Mouse (Mus musculus) liver, postnatal 0 days (tissue): ENCODE measurements around the gene Zpr1. TPM values are rescaled to one million over a fixed set of nuclear protein-coding genes. Genes with fewer than 3 reads are reported as not detected.

ENCODE experiments used
- ATAC-seq: fragments of 200-750 bp; cut with Nextera tagmentation; 2 replicates; pipeline ENCODE4 v1.8.0; 2017; ENCODE audit warnings: mild to moderate bottlenecking, moderate library complexity
- DNase-seq: peaks from one replicate; pipeline ENCODE4 v3.0.0-alpha.2; 2016
- H3K27ac ChIP-seq: fragments of 300-500 bp; sonication (generic); 2 replicates; pipeline ENCODE4 v1.5.1; 2014; ENCODE audit warnings: antibody characterized with exemption, moderate library complexity, mild to moderate bottlenecking, low read depth
- H3K27me3 ChIP-seq: fragments of 300-500 bp; sonication (generic); 2 replicates; pipeline ENCODE4 v1.6.1; 2014; ENCODE audit warnings: low read length, control low read depth, mixed read lengths; ENCODE audit not compliant: insufficient read depth
- H3K36me3 ChIP-seq: fragments of 300-500 bp; sonication (generic); replicated peaks from 2 replicates; pipeline ENCODE4 v1.6.1; 2014; ENCODE audit warnings: mild to moderate bottlenecking, control low read depth, low read length, moderate library complexity, mixed read lengths; ENCODE audit not compliant: insufficient read depth
- H3K4me1 ChIP-seq: fragments of 300-500 bp; sonication (generic); 2 replicates; pipeline ENCODE4 v1.6.1; 2014; ENCODE audit warnings: antibody characterized with exemption, mild to moderate bottlenecking, control low read depth; ENCODE audit not compliant: insufficient read depth
- H3K4me2 ChIP-seq: fragments of 300-500 bp; sonication (generic); 2 replicates; pipeline ENCODE4 v1.6.1; 2014; ENCODE audit warnings: low read depth, mild to moderate bottlenecking, low read length, moderate library complexity, mixed read lengths
- H3K4me3 ChIP-seq: fragments of 300-500 bp; sonication (generic); 2 replicates; pipeline ENCODE4 v1.5.1; 2014; ENCODE audit warnings: low read depth, low read length
- H3K9ac ChIP-seq: fragments of 300-500 bp; sonication (generic); replicated peaks from 2 replicates; pipeline ENCODE4 v1.6.1; 2014; ENCODE audit warnings: mild to moderate bottlenecking, moderate library complexity
- H3K9me3 ChIP-seq: fragments of 300-500 bp; sonication (generic); 2 replicates; pipeline ENCODE4 v1.6.1; 2016; ENCODE audit warnings: mild to moderate bottlenecking, control low read depth, low read length, mixed read lengths
- CTCF ChIP-seq: sonication (generic); IDR thresholded peaks from 2 replicates; pipeline ENCODE4 v1.5.1; 2016; ENCODE audit warnings: antibody characterized with exemption, low read depth
- EP300 ChIP-seq: IDR thresholded peaks from 2 replicates; pipeline ENCODE4 v1.6.1; 2016; ENCODE audit warnings: antibody characterized with exemption, low read depth, mild to moderate bottlenecking
- WGBS: fragments of 180-500 bp; shearing (Covaris S2); extraction: QIAGEN DNeasy Blood & Tissue Kit; methylation state at CpG from one replicate; pipeline ENCODE4 v1.1.7; 2014; ENCODE audit not compliant: insufficient replicate concordance; 5-methylcytosine and 5-hydroxymethylcytosine counted together
- polyA plus RNA-seq: library from polyadenylated mRNA; unstranded; fragments of >200 nt; fragmentation: Nextera tagmentation; extraction: Ambion mirVana; gene quantifications from 2 replicates; pipeline ENCODE4 v1.2.1, GENCODE M21; 2015

Gene Zpr1
- polyA plus RNA-seq, 1 experiment from 2014 or later: 21.8 TPM

DNA sequence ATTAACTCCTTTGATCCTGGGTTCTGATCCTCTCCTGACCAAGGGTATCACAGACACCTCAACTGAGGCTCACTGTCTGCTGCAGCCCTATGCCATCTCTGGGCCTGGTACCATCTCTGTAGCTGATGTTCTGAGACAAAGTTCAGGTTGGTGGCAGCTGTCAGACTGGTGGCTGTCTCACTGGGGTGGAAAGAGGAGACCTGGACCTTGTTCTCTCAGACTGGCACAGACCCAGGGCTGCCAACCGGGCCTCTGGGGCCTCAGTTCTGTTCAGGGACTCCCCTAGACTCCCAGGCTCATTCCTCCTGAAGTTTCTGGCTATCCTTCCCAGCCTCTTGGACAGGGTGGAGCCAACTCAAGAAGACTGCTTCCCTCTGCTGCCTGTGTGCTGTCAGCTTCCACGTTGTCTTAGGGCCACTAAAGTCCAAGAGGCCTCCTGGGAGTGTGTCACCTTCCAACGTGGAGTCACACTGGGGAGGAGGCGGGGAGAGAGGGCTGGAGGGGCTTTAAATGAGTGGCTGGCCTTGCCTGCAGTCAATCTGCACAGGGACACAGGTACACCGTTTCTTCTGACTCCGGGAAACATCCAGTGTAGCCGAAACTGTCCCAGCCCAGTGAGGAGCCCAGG, 32.2 kb upstream of the Zpr1 start, which contains the start of gene Apoa4:
TSS of gene Apoa4 (plus strand) at position 171 of the 628 bp plus-strand sequence.
- ATAC-seq (no peak), DNase-seq (peak; percentile 17)
- no peaks in the 10 kb centered on the region for H3K9me3 ChIP-seq
- H3K9ac ChIP-seq: no peak within 1 kb of the TSS; the same call in 1 of the 2 replicates
- peaks cover 10% of the 10 kb centered on the region for H3K4me1 ChIP-seq
- no peak within 1 kb of the TSS for H3K4me3 ChIP-seq
- H3K27ac ChIP-seq: no peak within 1 kb of the TSS
- H3K36me3 ChIP-seq: no peaks in the 10 kb centered on the region
- no peak within 1 kb of the TSS for H3K4me2 ChIP-seq
- H3K27me3 ChIP-seq: no peaks in the 10 kb centered on the region
- WGBS: 59% methylated on average over 7 of the region's 7 CpGs
- TF ChIP-seq CTCF (no peak), EP300 (no peak)

DNA sequence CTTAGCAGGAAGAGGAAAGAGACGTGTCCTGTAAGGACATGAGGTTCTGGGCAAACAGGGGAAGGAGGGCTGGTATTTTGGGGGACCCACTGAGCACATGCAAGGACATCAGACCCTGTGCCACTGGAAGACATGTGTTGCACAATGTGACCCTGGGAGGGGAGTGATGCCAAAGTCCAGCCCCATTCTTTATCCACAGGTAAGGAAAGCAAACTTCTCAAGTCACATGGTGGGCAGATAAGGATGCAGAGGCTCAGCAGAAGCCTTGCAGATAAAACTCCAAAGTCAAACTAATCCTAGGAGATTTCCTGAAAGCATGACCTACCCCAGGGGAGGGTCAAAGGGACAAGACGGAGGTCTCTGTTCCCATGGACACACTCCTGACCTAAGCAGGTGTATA, 31.0 kb upstream of the Zpr1 start:
- no peaks in the 10 kb centered on the region for H3K36me3 ChIP-seq
- no peaks in the 10 kb centered on the region for H3K9me3 ChIP-seq
- H3K9ac ChIP-seq: no peak overlapping the region
- DNase-seq (no peak), ATAC-seq (no peak)
- no peak overlapping the region for H3K27ac ChIP-seq
- 57% methylated on average over 2 of the region's 2 CpGs for WGBS
- no peaks in the 10 kb centered on the region for H3K27me3 ChIP-seq
- H3K4me2 ChIP-seq: no peak overlapping the region
- peaks cover 8% of the 10 kb centered on the region for H3K4me1 ChIP-seq
- H3K4me3 ChIP-seq: no peak overlapping the region
- TF ChIP-seq CTCF (no peak), EP300 (no peak)

DNA sequence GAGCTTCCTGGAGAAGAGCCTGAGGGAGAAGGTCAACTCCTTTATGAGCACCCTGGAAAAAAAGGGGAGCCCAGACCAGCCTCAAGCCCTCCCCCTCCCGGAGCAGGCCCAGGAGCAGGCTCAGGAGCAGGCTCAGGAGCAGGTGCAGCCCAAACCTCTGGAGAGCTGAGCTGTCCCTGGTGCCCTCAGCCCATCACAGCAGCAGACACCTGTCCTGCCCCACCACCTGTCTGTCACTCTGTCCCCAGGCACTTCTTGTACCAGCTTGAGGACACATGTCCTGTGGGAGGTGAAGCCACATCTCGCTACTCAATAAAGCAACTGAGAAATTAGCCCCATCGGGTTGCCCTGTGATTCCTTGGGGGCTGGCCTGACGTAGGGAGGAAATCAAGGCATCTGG, 29.7 kb upstream of the Zpr1 start:
- no peak overlapping the region for H3K9ac ChIP-seq

DNA sequence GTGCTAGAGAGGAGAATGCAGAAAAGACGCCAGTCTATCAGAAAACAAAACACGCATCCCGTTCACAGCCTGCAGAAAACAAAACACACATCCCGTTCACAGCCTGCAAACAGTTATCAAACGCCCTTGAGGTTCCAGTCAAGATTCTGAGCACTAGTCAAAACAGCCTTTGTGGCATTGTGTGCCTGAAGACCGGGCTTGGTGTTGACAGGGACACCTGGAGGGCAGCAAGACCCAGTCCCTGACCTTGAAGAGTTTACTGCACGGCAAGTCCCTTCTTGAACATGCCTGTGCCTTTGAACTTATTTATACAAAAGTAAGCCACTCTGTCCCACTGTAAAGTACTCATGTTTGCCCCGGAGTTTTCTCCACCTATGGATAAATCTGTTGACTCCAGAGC, 29.3 kb upstream of the Zpr1 start:
- DNase-seq: no peak

More for the DNA sequence above, 29.7 kb upstream of the Zpr1 start:
- Histone ChIP-seq H3K27ac (no peak overlapping the region), H3K36me3 (no peaks in the 10 kb centered on the region), H3K27me3 (no peaks in the 10 kb centered on the region), H3K4me2 (no peak overlapping the region), H3K9me3 (no peaks in the 10 kb centered on the region), H3K4me1 (peaks cover 7% of the 10 kb centered on the region), H3K4me3 (no peak overlapping the region)
- TF ChIP-seq CTCF: no peak
- 72% methylated on average over 4 of the region's 4 CpGs for WGBS
- no peak for ATAC-seq
- DNase-seq: peak; percentile 13

DNA sequence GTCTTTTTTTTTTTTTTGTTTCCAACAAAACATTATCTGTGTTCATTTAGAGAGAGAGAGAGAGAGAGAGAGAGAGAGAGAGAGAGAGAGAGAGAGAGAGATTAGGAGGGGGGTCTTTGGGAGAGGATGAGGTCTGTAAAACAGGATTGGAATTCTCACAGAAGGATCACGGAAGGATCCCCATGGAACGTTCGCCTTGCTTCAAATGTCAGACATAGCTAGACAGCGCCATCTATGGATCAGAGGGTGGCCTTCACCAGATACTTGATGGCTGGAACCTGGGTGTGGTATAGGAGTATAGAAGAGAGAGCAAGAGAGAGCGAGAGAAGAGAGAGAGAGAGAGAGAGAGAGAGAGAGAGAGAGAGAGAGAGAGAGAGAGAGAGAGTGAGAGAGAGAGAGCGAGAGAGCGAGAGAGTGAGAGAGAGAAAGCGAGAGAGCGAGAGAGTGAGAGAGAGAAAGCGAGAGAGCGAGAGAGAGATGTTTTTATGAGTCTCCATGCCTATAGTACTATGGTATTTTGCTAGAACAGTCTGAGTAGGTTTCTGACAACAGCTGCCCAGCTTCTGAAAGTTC, 26.0 kb upstream of the Zpr1 start:
- WGBS: 24% methylated on average over 11 of the region's 11 CpGs
- ATAC-seq (peak; percentile 75), DNase-seq (peak; percentile 73)
- TF ChIP-seq EP300 (no peak), CTCF (peak; percentile 90)
- no peak overlapping the region for H3K4me3 ChIP-seq
- no peaks in the 10 kb centered on the region; the same call in 1 of the 2 replicates for H3K4me1 ChIP-seq
- H3K4me2 ChIP-seq: no peak overlapping the region
- H3K36me3 ChIP-seq: no peaks in the 10 kb centered on the region
- H3K27me3 ChIP-seq: no peaks in the 10 kb centered on the region
- no peak overlapping the region for H3K27ac ChIP-seq
- H3K9ac ChIP-seq: no peak overlapping the region
- no peaks in the 10 kb centered on the region for H3K9me3 ChIP-seq

More for the DNA sequence above, 29.3 kb upstream of the Zpr1 start:
- TF ChIP-seq CTCF (no peak), EP300 (no peak)
- Histone ChIP-seq H3K4me1 (peaks cover 7% of the 10 kb centered on the region), H3K4me2 (no peak overlapping the region), H3K27ac (no peak overlapping the region), H3K27me3 (no peaks in the 10 kb centered on the region), H3K4me3 (no peak overlapping the region), H3K9me3 (no peaks in the 10 kb centered on the region), H3K36me3 (no peaks in the 10 kb centered on the region), H3K9ac (no peak overlapping the region)
- WGBS: 60% methylated on average over 8 of the region's 8 CpGs
- ATAC-seq: no peak

DNA sequence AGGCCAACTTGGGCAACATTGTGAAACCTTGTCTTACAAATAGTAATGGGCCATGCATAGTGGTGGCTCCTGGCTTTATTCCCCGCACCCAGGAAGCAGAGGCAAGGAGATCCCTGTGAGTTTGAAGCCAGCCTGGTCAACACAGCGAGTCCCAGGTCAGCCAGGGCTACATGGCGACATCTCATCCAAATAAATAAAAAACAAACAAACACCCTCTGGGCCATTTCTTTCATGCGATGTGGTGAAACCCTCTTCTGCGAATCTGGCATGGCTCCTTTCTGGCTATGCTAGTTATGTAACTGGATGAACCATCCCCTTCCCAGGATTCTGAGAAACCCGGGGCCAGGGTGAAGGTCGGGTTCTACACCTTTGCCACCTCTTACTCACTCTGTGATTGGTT, 16.7 kb upstream of the Zpr1 start:
- WGBS: 66% methylated on average over 7 of the region's 7 CpGs
- no peaks in the 10 kb centered on the region for H3K27me3 ChIP-seq
- no peak overlapping the region for H3K4me2 ChIP-seq
- H3K9me3 ChIP-seq: no peaks in the 10 kb centered on the region
- no peak overlapping the region for H3K9ac ChIP-seq
- peaks cover 19% of the 10 kb centered on the region for H3K4me1 ChIP-seq
- ATAC-seq: peak; percentile 83
- no peaks in the 10 kb centered on the region for H3K36me3 ChIP-seq
- no peak overlapping the region for H3K4me3 ChIP-seq
- peak; percentile 46 for DNase-seq
- no peak for TF ChIP-seq CTCF
- TF ChIP-seq EP300: no peak
- H3K27ac ChIP-seq: peak overlapping the region; percentile 92
